Mouse (Mus musculus): ENCODE results near the gene Camk2g.
"Not testable (repeated sequence)": the region's sequence is repeated elsewhere in the genome, so short reads cannot be mapped to it uniquely, and the experiment has no call there.

Camk2g gene

GRCm38 (mm10) chr14:20735892-20736390, 57.9 kb downstream of the Camk2g start:
- no peak for DNase-seq

GRCm38 (mm10) chr14:20735052-20735451, 58.8 kb downstream of the Camk2g start:
- DNase-seq, result no peak

- DNase-seq, result peak; percentile 92
Measured at GRCm38 (mm10) chr14:20733952-20734774, 59.7 kb downstream of the Camk2g start, which contains the start of gene Ndst2. Gene Ndst2 (minus strand): TSS chr14:20734562.

- peak; percentile 31 for DNase-seq
Measured at GRCm38 (mm10) chr14:20733041-20733951, 60.6 kb downstream of the Camk2g start.

- peak; percentile 29 for DNase-seq
Measured at GRCm38 (mm10) chr14:20730853-20731602, 62.9 kb downstream of the Camk2g start.

GRCm38 (mm10) chr14:20729871-20730270, 64.0 kb downstream of the Camk2g start:
- DNase-seq, result no peak

- no peak for DNase-seq
Measured at GRCm38 (mm10) chr14:20725660-20726339, 68.1 kb downstream of the Camk2g start.

- DNase-seq, result peak; percentile 69
Measured at GRCm38 (mm10) chr14:20724043-20724442, 69.8 kb downstream of the Camk2g start.

- DNase-seq, result no peak
Measured at GRCm38 (mm10) chr14:20723006-20723405, 70.9 kb downstream of the Camk2g start.

GRCm38 (mm10) chr14:20721371-20721770, 72.5 kb downstream of the Camk2g start:
- DNase-seq, result no peak

GRCm38 (mm10) chr14:20719767-20720166, 74.1 kb downstream of the Camk2g start:
- DNase-seq, result no peak

- DNase-seq, result no peak
Measured at GRCm38 (mm10) chr14:20718443-20718842, 75.4 kb downstream of the Camk2g start.

GRCm38 (mm10) chr14:20713832-20714231, 80.1 kb downstream of the Camk2g start:
- no peak for DNase-seq

- DNase-seq, result no peak
Measured at GRCm38 (mm10) chr14:20708239-20708638, 85.6 kb downstream of the Camk2g start.

GRCm38 (mm10) chr14:20707201-20708190, 86.4 kb downstream of the Camk2g start, which contains the start of gene Zswim8:
Gene Zswim8 (plus strand): TSS chr14:20707552.
- peak; percentile 93 for DNase-seq

- not testable (repeated sequence) for DNase-seq
Measured at GRCm38 (mm10) chr14:20703461-20703860, 90.4 kb downstream of the Camk2g start.

- DNase-seq, result peak; percentile 94
Measured at GRCm38 (mm10) chr14:20702741-20703381, 91.0 kb downstream of the Camk2g start, which contains the start of gene Chchd1. Gene Chchd1 (plus strand): TSS chr14:20703006.

GRCm38 (mm10) chr14:20702096-20702740, 91.7 kb downstream of the Camk2g start:
- no peak for DNase-seq

- DNase-seq, result no peak
Measured at GRCm38 (mm10) chr14:20701554-20701953, 92.3 kb downstream of the Camk2g start.

Data from lung, postnatal 36 days (tissue).